Mouse (Mus musculus) hindbrain, postnatal 0 days (tissue): ENCODE measurements around the gene Adgrg1. TPM values are rescaled to one million over a fixed set of nuclear protein-coding genes. Genes with fewer than 3 reads are reported as not detected.

Source experiments
- ATAC-seq: fragments of 200-750 bp; cut with Nextera tagmentation; 2 replicates; pipeline ENCODE4 v1.8.0; 2017; ENCODE audit warnings: mild to moderate bottlenecking, moderate TSS enrichment, moderate library complexity
- DNase-seq: peaks from one replicate; pipeline ENCODE4 v3.0.0-alpha.2; 2015; ENCODE audit warnings: low spot score
- H3K27ac ChIP-seq: fragments of 300-500 bp; sonication (generic); 2 replicates; pipeline ENCODE4 v1.5.1; 2014; ENCODE audit warnings: mild to moderate bottlenecking
- H3K27me3 ChIP-seq: fragments of 300-500 bp; sonication (generic); 2 replicates; pipeline ENCODE4 v1.6.1; 2014; ENCODE audit warnings: low read length, mixed read lengths; ENCODE audit not compliant: insufficient read depth
- H3K36me3 ChIP-seq: fragments of 300-500 bp; sonication (generic); 2 replicates; pipeline ENCODE4 v1.6.1; 2014; ENCODE audit warnings: low read length, mixed read lengths; ENCODE audit not compliant: insufficient read depth
- H3K4me1 ChIP-seq: fragments of 300-500 bp; sonication (generic); 2 replicates; pipeline ENCODE4 v1.6.1; 2014; ENCODE audit warnings: antibody characterized with exemption, low read length, mixed read lengths; ENCODE audit not compliant: insufficient read depth
- H3K4me2 ChIP-seq: fragments of 300-500 bp; sonication (generic); 2 replicates; pipeline ENCODE4 v1.6.1; 2014; ENCODE audit warnings: low read depth, mild to moderate bottlenecking, low read length, moderate library complexity, mixed read lengths
- H3K4me3 ChIP-seq: fragments of 300-500 bp; sonication (generic); 2 replicates; pipeline ENCODE4 v1.5.1; 2014; ENCODE audit warnings: low read length
- H3K9ac ChIP-seq: fragments of 300-500 bp; sonication (generic); replicated peaks from 2 replicates; pipeline ENCODE4 v1.6.1; 2014; ENCODE audit warnings: mild to moderate bottlenecking, low read length, moderate library complexity, mixed read lengths
- H3K9me3 ChIP-seq: fragments of 300-500 bp; sonication (generic); 2 replicates; pipeline ENCODE4 v1.6.1; 2016; ENCODE audit warnings: low read length, mixed read lengths
- CTCF ChIP-seq: IDR thresholded peaks from 2 replicates; pipeline ENCODE4 v1.5.1; 2016; ENCODE audit warnings: antibody characterized with exemption, control low read depth, low read depth
- WGBS: fragments of 180-500 bp; shearing (Covaris S2); extraction: QIAGEN DNeasy Blood & Tissue Kit; methylation state at CpG from one replicate; pipeline ENCODE4 v1.1.7; 2014; 5-methylcytosine and 5-hydroxymethylcytosine counted together
- polyA plus RNA-seq: library from polyadenylated mRNA; unstranded; fragments of >200 nt; fragmentation: Nextera tagmentation; extraction: Ambion mirVana; gene quantifications from 2 replicates; pipeline ENCODE4 v1.2.1, GENCODE M21; 2015
- total RNA-seq: library from RNA; depleted of rRNA; stranded (reverse); fragments of >200 nt; gene quantifications from 2 replicates; pipeline ENCODE4 v1.2.3, GENCODE M21; 2014

Gene Adgrg1
- total and polyA plus RNA-seq, 2 experiments from 2014 or later = 105 to 284 TPM

DNA sequence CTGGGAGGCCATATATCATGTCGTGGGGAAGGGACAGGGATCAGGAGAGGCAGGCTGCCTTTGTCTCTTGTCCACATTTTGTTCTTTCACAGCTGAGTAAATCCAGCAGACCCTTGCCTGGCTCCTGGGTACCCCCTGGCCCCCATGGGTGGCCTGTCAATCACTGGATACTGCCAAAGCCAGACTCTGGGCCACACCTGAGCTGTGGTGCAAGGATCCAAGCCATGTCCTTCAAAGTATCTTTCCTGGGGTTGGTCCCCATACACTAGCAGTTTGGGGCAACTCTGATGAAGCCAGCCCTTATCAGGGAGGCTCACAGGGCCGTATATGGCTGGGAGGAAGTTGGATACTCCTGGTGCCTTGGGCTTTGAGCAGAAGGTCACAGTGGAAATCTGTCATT lies 23.9 kb downstream of the Adgrg1 start:
- no peak for TF ChIP-seq CTCF
- Histone ChIP-seq H3K9me3 (no peaks in the 10 kb centered on the region), H3K4me2 (peak overlapping the region; percentile 68), H3K36me3 (peaks cover 4% of the 10 kb centered on the region), H3K4me1 (peaks cover 69% of the 10 kb centered on the region), H3K27me3 (no peaks in the 10 kb centered on the region), H3K9ac (peak overlapping the region; percentile 62), H3K4me3 (peak overlapping the region; percentile 39), H3K27ac (peak overlapping the region; percentile 95)
- DNase-seq (no peak), ATAC-seq (no peak)
- WGBS = 20% methylated on average over 2 of the region's 2 CpGs

- peaks cover 64% of the 10 kb centered on the region for H3K4me1 ChIP-seq
Measured at GRCm38 (mm10) chr8:94999004-94999403, 24.5 kb downstream of the Adgrg1 start.

DNA sequence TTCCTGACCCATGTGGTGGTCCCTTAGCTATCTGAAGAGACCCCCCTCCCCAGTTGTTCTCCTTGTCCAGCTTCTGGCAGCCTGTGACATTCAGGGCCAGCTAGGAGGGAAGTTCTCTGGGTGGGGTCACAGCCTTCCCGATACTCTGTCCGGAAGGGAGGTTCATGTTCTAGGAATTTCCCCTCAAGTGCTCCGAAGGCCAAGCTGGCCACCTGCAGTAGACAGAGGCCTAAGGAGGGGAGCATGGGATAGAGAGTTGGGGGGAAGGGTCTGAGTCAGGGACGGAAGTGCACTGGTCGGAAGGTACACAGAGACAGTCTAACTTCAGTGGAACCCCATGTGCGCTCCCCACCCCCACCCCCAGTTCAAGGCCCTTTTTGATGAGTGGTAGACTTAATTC lies 25.4 kb downstream of the Adgrg1 start:
- Histone ChIP-seq H3K4me3 (no peak overlapping the region; the same call in 1 of the 2 replicates), H3K27me3 (no peaks in the 10 kb centered on the region), H3K4me1 (peaks cover 56% of the 10 kb centered on the region), H3K4me2 (peak overlapping the region; percentile 68), H3K27ac (peak overlapping the region; percentile 95), H3K9me3 (no peaks in the 10 kb centered on the region), H3K9ac (peak overlapping the region; percentile 25), H3K36me3 (peaks cover 19% of the 10 kb centered on the region)
- WGBS = 29% methylated on average over 6 of the region's 6 CpGs
- ATAC-seq = no peak
- DNase-seq = no peak
- TF ChIP-seq CTCF = no peak

More at GRCm38 (mm10) chr8:94999004-94999403, 24.5 kb downstream of the Adgrg1 start:
- no peak for TF ChIP-seq CTCF
- WGBS = 16% methylated on average over 6 of the region's 6 CpGs
- H3K9me3 ChIP-seq = no peaks in the 10 kb centered on the region
- peak overlapping the region; percentile 62 for H3K9ac ChIP-seq
- DNase-seq (no peak), ATAC-seq (no peak)
- H3K4me3 ChIP-seq = 0 out of 2 replicates have a peak overlapping the region, but pooled peaks have one; percentile 39
- H3K27me3 ChIP-seq = no peaks in the 10 kb centered on the region
- H3K4me2 ChIP-seq = peak overlapping the region; percentile 68
- H3K27ac ChIP-seq = peak overlapping the region; percentile 95
- peaks cover 9% of the 10 kb centered on the region for H3K36me3 ChIP-seq

GRCm38 (mm10) chr8:95000684-95001083 lies 26.1 kb downstream of the Adgrg1 start:
- Histone ChIP-seq H3K4me3 (no peak overlapping the region), H3K4me1 (peaks cover 51% of the 10 kb centered on the region), H3K9ac (no peak overlapping the region), H3K9me3 (no peaks in the 10 kb centered on the region), H3K27ac (peak overlapping the region; percentile 95), H3K4me2 (peak overlapping the region; percentile 68), H3K36me3 (peaks cover 26% of the 10 kb centered on the region), H3K27me3 (no peaks in the 10 kb centered on the region)
- DNase-seq = peak; percentile 80
- TF ChIP-seq CTCF = no peak
- 10% methylated on average over 5 of the region's 5 CpGs for WGBS
- ATAC-seq = peak; percentile 43

DNA sequence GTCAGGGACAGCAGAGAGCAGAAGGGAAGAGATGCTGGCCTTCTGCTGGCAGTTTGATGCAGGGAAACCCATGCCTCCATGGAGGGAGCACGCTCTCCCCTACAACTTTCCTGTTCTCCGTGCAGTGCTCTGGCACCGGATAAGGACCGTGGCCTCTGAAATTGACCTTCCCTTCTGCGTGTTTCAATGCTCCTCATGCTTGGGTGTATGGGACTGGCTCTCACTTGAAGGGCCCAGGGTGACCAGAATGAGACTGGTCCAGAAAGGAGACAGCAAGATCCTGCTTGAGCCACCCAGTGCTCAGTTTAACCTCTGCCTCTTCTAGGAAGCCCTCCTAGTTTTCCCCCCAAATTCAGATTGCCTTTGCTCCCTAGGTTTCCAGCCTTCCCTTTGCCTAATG lies 26.6 kb downstream of the Adgrg1 start:
- ATAC-seq = no peak
- Histone ChIP-seq H3K27ac (peak overlapping the region; percentile 95), H3K27me3 (no peaks in the 10 kb centered on the region), H3K9ac (no peak overlapping the region), H3K9me3 (no peaks in the 10 kb centered on the region), H3K4me2 (peak overlapping the region; percentile 1; the same call in 1 of the 2 replicates), H3K36me3 (peaks cover 31% of the 10 kb centered on the region), H3K4me3 (no peak overlapping the region), H3K4me1 (peaks cover 46% of the 10 kb centered on the region)
- 70% methylated on average over 5 of the region's 5 CpGs for WGBS
- no peak for TF ChIP-seq CTCF
- no peak for DNase-seq

- peak; percentile 60 for ATAC-seq
- Histone ChIP-seq H3K9ac (no peak overlapping the region), H3K4me3 (no peak overlapping the region)
Measured at GRCm38 (mm10) chr8:95001655-95002054, 27.1 kb downstream of the Adgrg1 start.

DNA sequence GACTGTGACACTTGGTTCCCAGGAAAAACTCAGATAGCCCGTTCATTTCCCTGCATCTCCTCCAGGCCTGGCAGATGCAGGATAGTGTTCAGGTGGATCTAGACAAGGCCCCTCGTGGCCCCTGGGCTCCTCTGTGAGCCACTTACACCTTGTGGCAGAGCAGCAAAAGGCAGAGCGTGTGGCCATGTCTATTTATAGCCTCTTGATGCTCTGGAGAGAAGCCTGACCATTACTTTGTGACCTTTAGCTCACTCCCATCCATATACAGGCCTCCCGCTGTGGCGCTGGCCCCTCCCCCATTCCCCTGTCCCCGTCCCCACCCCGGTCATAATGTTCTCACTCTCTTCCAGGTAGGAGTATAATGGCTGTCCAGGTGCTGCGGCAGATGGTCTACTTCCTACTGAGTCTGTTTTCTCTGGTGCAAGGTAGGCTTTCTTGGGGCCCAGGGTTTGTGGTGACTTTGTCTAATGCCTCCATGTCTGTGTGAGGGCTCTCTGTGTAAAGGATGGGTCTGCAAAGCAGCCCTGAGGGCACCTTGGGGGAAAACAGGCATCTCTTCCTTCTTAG lies 27.6 kb downstream of the Adgrg1 start:
- no peak overlapping the region for H3K4me3 ChIP-seq
- no peak overlapping the region for H3K9ac ChIP-seq
- H3K9me3 ChIP-seq = no peaks in the 10 kb centered on the region
- WGBS = 57% methylated on average over 8 of the region's 8 CpGs
- H3K36me3 ChIP-seq = peaks cover 39% of the 10 kb centered on the region
- H3K27me3 ChIP-seq = no peaks in the 10 kb centered on the region
- peak; percentile 10; the same call in 1 of the 2 replicates for ATAC-seq
- no peak for TF ChIP-seq CTCF
- peaks cover 42% of the 10 kb centered on the region for H3K4me1 ChIP-seq
- no peak for DNase-seq
- no peak overlapping the region for H3K4me2 ChIP-seq
- peak overlapping the region; percentile 21; the same call in 1 of the 2 replicates for H3K27ac ChIP-seq

More at GRCm38 (mm10) chr8:95001655-95002054, 27.1 kb downstream of the Adgrg1 start:
- peaks cover 43% of the 10 kb centered on the region for H3K4me1 ChIP-seq
- H3K36me3 ChIP-seq = peaks cover 34% of the 10 kb centered on the region
- H3K27ac ChIP-seq = peak overlapping the region; percentile 95; the same call in 1 of the 2 replicates
- no peaks in the 10 kb centered on the region for H3K27me3 ChIP-seq
- H3K9me3 ChIP-seq = no peaks in the 10 kb centered on the region
- no peak overlapping the region for H3K4me2 ChIP-seq
- peak; percentile 89 for DNase-seq
- TF ChIP-seq CTCF = peak; percentile 99
- WGBS = 12% methylated on average over 7 of the region's 7 CpGs
